Mouse (Mus musculus): Measurements from ENCODE around the gene Igsf9b. TPM values are rescaled to one million over a fixed set of nuclear protein-coding genes. Genes with fewer than 3 reads are reported as not detected.

Igsf9b gene
- polyA plus RNA-seq (2015; fragmentation: Nextera tagmentation; extraction: Ambion mirVana): 2.4 and 2.6 TPM in 2 replicates

GRCm38 (mm10) chr9:27298411-27299285 lies at the start of gene Igsf9b:
TSS of gene Igsf9b (plus strand) at chr9:27299204.
- Histone ChIP-seq H3K9ac (ENCODE audit: low read length) (peak within 1 kb of the TSS; percentile 56), H3K27me3 (ENCODE audit: control insufficient read depth, insufficient read depth, low read depth, low read length) (peaks cover 32% of the 10 kb centered on the region), H3K9me3 (ENCODE audit: control insufficient read depth, low read length) (no peaks in the 10 kb centered on the region), H3K4me2 (ENCODE audit: low read depth, low read length) (peak within 1 kb of the TSS; percentile 74), H3K36me3 (ENCODE audit: control insufficient read depth, insufficient read depth, low read length) (no peaks in the 10 kb centered on the region), H3K27ac (ENCODE audit: low read length) (peak within 1 kb of the TSS; percentile 29; the same call in 1 of the 2 replicates), H3K4me3 (ENCODE audit: low read length) (peak within 1 kb of the TSS; percentile 63), H3K4me1 (replicated peaks; ENCODE audit: control insufficient read depth, insufficient read depth, low read length) (peaks cover 5% of the 10 kb centered on the region; the same call in 1 of the 2 replicates)
- ATAC-seq (ENCODE audit: low read depth): peak; percentile 99
- under 1% methylated on average over 38 of the region's 40 CpGs for WGBS

GRCm38 (mm10) chr9:27252034-27252714 lies 46.8 kb upstream of the Igsf9b start:
- Histone ChIP-seq H3K4me3 (ENCODE audit: low read length) (no peak overlapping the region), H3K9ac (ENCODE audit: low read length) (no peak overlapping the region), H3K4me1 (replicated peaks; ENCODE audit: control insufficient read depth, insufficient read depth, low read length) (no peaks in the 10 kb centered on the region), H3K4me2 (ENCODE audit: low read depth, low read length) (no peak overlapping the region), H3K27ac (ENCODE audit: low read length) (no peak overlapping the region), H3K9me3 (ENCODE audit: control insufficient read depth, low read length) (no peaks in the 10 kb centered on the region), H3K36me3 (ENCODE audit: control insufficient read depth, insufficient read depth, low read length) (no peaks in the 10 kb centered on the region), H3K27me3 (ENCODE audit: control insufficient read depth, insufficient read depth, low read depth, low read length) (no peaks in the 10 kb centered on the region)
- ATAC-seq (ENCODE audit: low read depth): no peak
- WGBS: 54% methylated on average over 7 of the region's 7 CpGs

GRCm38 (mm10) chr9:27256454-27256853 lies 42.5 kb upstream of the Igsf9b start:
- Histone ChIP-seq H3K9me3 (ENCODE audit: control insufficient read depth, low read length) (no peaks in the 10 kb centered on the region), H3K36me3 (ENCODE audit: control insufficient read depth, insufficient read depth, low read length) (no peaks in the 10 kb centered on the region), H3K4me3 (ENCODE audit: low read length) (no peak overlapping the region), H3K9ac (ENCODE audit: low read length) (no peak overlapping the region), H3K27ac (ENCODE audit: low read length) (no peak overlapping the region), H3K27me3 (ENCODE audit: control insufficient read depth, insufficient read depth, low read depth, low read length) (no peaks in the 10 kb centered on the region), H3K4me1 (replicated peaks; ENCODE audit: control insufficient read depth, insufficient read depth, low read length) (no peaks in the 10 kb centered on the region), H3K4me2 (ENCODE audit: low read depth, low read length) (no peak overlapping the region)
- no peak for ATAC-seq (ENCODE audit: low read depth)
- 33% methylated on average over 6 of the region's 6 CpGs for WGBS

- Histone ChIP-seq H3K4me3 (ENCODE audit: low read length) (no peak overlapping the region), H3K36me3 (ENCODE audit: control insufficient read depth, insufficient read depth, low read length) (no peaks in the 10 kb centered on the region), H3K4me2 (ENCODE audit: low read depth, low read length) (no peak overlapping the region), H3K4me1 (replicated peaks; ENCODE audit: control insufficient read depth, insufficient read depth, low read length) (no peaks in the 10 kb centered on the region), H3K9ac (ENCODE audit: low read length) (no peak overlapping the region), H3K27me3 (ENCODE audit: control insufficient read depth, insufficient read depth, low read depth, low read length) (no peaks in the 10 kb centered on the region), H3K27ac (ENCODE audit: low read length) (no peak overlapping the region), H3K9me3 (ENCODE audit: control insufficient read depth, low read length) (no peaks in the 10 kb centered on the region)
- no peak for ATAC-seq (ENCODE audit: low read depth)
- 64% methylated on average over 3 of the region's 3 CpGs for WGBS
Observed at GRCm38 (mm10) chr9:27260378-27260947, 38.5 kb upstream of the Igsf9b start.

- no peak for ATAC-seq (ENCODE audit: low read depth)
- 54% methylated on average over 2 of the region's 2 CpGs for WGBS
- no peak overlapping the region for H3K4me2 ChIP-seq (ENCODE audit: low read depth, low read length)
Observed at GRCm38 (mm10) chr9:27261905-27262304, 37.1 kb upstream of the Igsf9b start.

GRCm38 (mm10) chr9:27265009-27265408 lies 34.0 kb upstream of the Igsf9b start:
- H3K36me3 ChIP-seq (ENCODE audit: control insufficient read depth, insufficient read depth, low read length): no peaks in the 10 kb centered on the region
- no peak overlapping the region for H3K4me2 ChIP-seq (ENCODE audit: low read depth, low read length)
- H3K27me3 ChIP-seq (ENCODE audit: control insufficient read depth, insufficient read depth, low read depth, low read length): no peaks in the 10 kb centered on the region
- no peaks in the 10 kb centered on the region for H3K4me1 ChIP-seq (replicated peaks; ENCODE audit: control insufficient read depth, insufficient read depth, low read length)
- ATAC-seq (ENCODE audit: low read depth): no peak
- 57% methylated on average over 3 of the region's 3 CpGs for WGBS
- no peak overlapping the region for H3K4me3 ChIP-seq (ENCODE audit: low read length)
- H3K9ac ChIP-seq (ENCODE audit: low read length): no peak overlapping the region
- no peaks in the 10 kb centered on the region for H3K9me3 ChIP-seq (ENCODE audit: control insufficient read depth, low read length)
- H3K27ac ChIP-seq (ENCODE audit: low read length): no peak overlapping the region

More at GRCm38 (mm10) chr9:27261905-27262304, 37.1 kb upstream of the Igsf9b start:
- no peak overlapping the region for H3K4me3 ChIP-seq (ENCODE audit: low read length)
- H3K36me3 ChIP-seq (ENCODE audit: control insufficient read depth, insufficient read depth, low read length): no peaks in the 10 kb centered on the region
- H3K9me3 ChIP-seq (ENCODE audit: control insufficient read depth, low read length): no peaks in the 10 kb centered on the region
- H3K27ac ChIP-seq (ENCODE audit: low read length): no peak overlapping the region
- no peak overlapping the region for H3K9ac ChIP-seq (ENCODE audit: low read length)
- no peaks in the 10 kb centered on the region for H3K27me3 ChIP-seq (ENCODE audit: control insufficient read depth, insufficient read depth, low read depth, low read length)
- H3K4me1 ChIP-seq (replicated peaks; ENCODE audit: control insufficient read depth, insufficient read depth, low read length): no peaks in the 10 kb centered on the region

- H3K27ac ChIP-seq (ENCODE audit: low read length): no peak overlapping the region
- ATAC-seq (ENCODE audit: low read depth): no peak
- H3K4me1 ChIP-seq (replicated peaks; ENCODE audit: control insufficient read depth, insufficient read depth, low read length): no peaks in the 10 kb centered on the region
- no peaks in the 10 kb centered on the region for H3K36me3 ChIP-seq (ENCODE audit: control insufficient read depth, insufficient read depth, low read length)
- no peaks in the 10 kb centered on the region for H3K27me3 ChIP-seq (ENCODE audit: control insufficient read depth, insufficient read depth, low read depth, low read length)
- H3K4me3 ChIP-seq (ENCODE audit: low read length): no peak overlapping the region
- H3K4me2 ChIP-seq (ENCODE audit: low read depth, low read length): no peak overlapping the region
- no peaks in the 10 kb centered on the region for H3K9me3 ChIP-seq (ENCODE audit: control insufficient read depth, low read length)
- H3K9ac ChIP-seq (ENCODE audit: low read length): no peak overlapping the region
- WGBS: 75% methylated on average over 5 of the region's 5 CpGs
Observed at GRCm38 (mm10) chr9:27267878-27268277, 31.1 kb upstream of the Igsf9b start.

GRCm38 (mm10) chr9:27268493-27268892 lies 30.5 kb upstream of the Igsf9b start:
- WGBS: 64% methylated on average over 4 of the region's 4 CpGs

GRCm38 (mm10) chr9:27269322-27269721 lies 29.7 kb upstream of the Igsf9b start:
- no peak for ATAC-seq (ENCODE audit: low read depth)
- no peak overlapping the region for H3K4me2 ChIP-seq (ENCODE audit: low read depth, low read length)
- no peak overlapping the region for H3K4me3 ChIP-seq (ENCODE audit: low read length)
- no peak overlapping the region for H3K9ac ChIP-seq (ENCODE audit: low read length)
- no peak overlapping the region for H3K27ac ChIP-seq (ENCODE audit: low read length)
- H3K4me1 ChIP-seq (replicated peaks; ENCODE audit: control insufficient read depth, insufficient read depth, low read length): no peaks in the 10 kb centered on the region
- 71% methylated on average over 4 of the region's 4 CpGs for WGBS
- no peaks in the 10 kb centered on the region for H3K27me3 ChIP-seq (ENCODE audit: control insufficient read depth, insufficient read depth, low read depth, low read length)
- no peaks in the 10 kb centered on the region for H3K36me3 ChIP-seq (ENCODE audit: control insufficient read depth, insufficient read depth, low read length)
- H3K9me3 ChIP-seq (ENCODE audit: control insufficient read depth, low read length): no peaks in the 10 kb centered on the region

More at GRCm38 (mm10) chr9:27268493-27268892, 30.5 kb upstream of the Igsf9b start:
- Histone ChIP-seq H3K9ac (ENCODE audit: low read length) (no peak overlapping the region), H3K36me3 (ENCODE audit: control insufficient read depth, insufficient read depth, low read length) (no peaks in the 10 kb centered on the region), H3K27ac (ENCODE audit: low read length) (no peak overlapping the region), H3K4me1 (replicated peaks; ENCODE audit: control insufficient read depth, insufficient read depth, low read length) (no peaks in the 10 kb centered on the region), H3K27me3 (ENCODE audit: control insufficient read depth, insufficient read depth, low read depth, low read length) (no peaks in the 10 kb centered on the region), H3K4me2 (ENCODE audit: low read depth, low read length) (no peak overlapping the region), H3K9me3 (ENCODE audit: control insufficient read depth, low read length) (no peaks in the 10 kb centered on the region), H3K4me3 (ENCODE audit: low read length) (no peak overlapping the region)
- ATAC-seq (ENCODE audit: low read depth): no peak

All from lung, embryonic 16.5 days (tissue).